Comparison of ENCODE assay signal across 12 mouse cellular contexts in genomic region chr2:104299912-104300311, GRCm38 (mm10).
"Had no signal": no experiment of that assay in that cellular context is flagged by ENCODE, and none has a peak within 500 bp of the region (broad histone marks: within the 10 kb centered on the region; RNA-seq: fewer than 3 reads in every experiment).

No protein-coding gene starts in this region.

- H3K4me2 ChIP-seq: lung, embryonic 15.5 days; midbrain, embryonic 11.5 days; midbrain, embryonic 13.5 days; midbrain, embryonic 15.5 days; neural tube, embryonic 12.5 days; stomach, embryonic 15.5 days had no signal

- H3K9me3 ChIP-seq: lung, embryonic 15.5 days; megakaryocyte, embryonic 14.5 days; midbrain, embryonic 13.5 days; midbrain, embryonic 15.5 days; neural tube, embryonic 12.5 days; stomach, embryonic 15.5 days had no signal

- H3K4me3 ChIP-seq: lung, embryonic 15.5 days; megakaryocyte, embryonic 14.5 days; midbrain, embryonic 13.5 days; midbrain, embryonic 15.5 days; neural tube, embryonic 12.5 days; stomach, embryonic 15.5 days had no signal

- H3K36me3 ChIP-seq: lung, embryonic 15.5 days; midbrain, embryonic 13.5 days; midbrain, embryonic 15.5 days; neural tube, embryonic 12.5 days; stomach, embryonic 15.5 days had no signal

- ATAC-seq: liver, postnatal 0 days; midbrain, embryonic 13.5 days; midbrain, embryonic 15.5 days had no signal

- H3K9ac ChIP-seq: liver, postnatal 0 days; lung, embryonic 15.5 days; midbrain, embryonic 13.5 days; midbrain, embryonic 15.5 days; neural tube, embryonic 12.5 days; stomach, embryonic 15.5 days had no signal

- DNase-seq: right cerebral cortex, postnatal 14 days; thymus, adult 18-20 months had no signal

- H3K4me1 ChIP-seq: lung, embryonic 15.5 days; megakaryocyte, embryonic 14.5 days; midbrain, embryonic 13.5 days; midbrain, embryonic 15.5 days; neural tube, embryonic 12.5 days; stomach, embryonic 15.5 days had no signal

- H3K27me3 ChIP-seq: lung, embryonic 15.5 days; megakaryocyte, embryonic 14.5 days; midbrain, embryonic 13.5 days; midbrain, embryonic 15.5 days; neural tube, embryonic 12.5 days; stomach, embryonic 15.5 days had no signal

- H3K27ac ChIP-seq: lung, embryonic 15.5 days; macrophage; midbrain, embryonic 13.5 days; midbrain, embryonic 15.5 days; neural tube, embryonic 12.5 days; stomach, embryonic 15.5 days; stomach, postnatal 0 days had no signal
